Mouse (Mus musculus): ENCODE data around the gene Tent4a. TPM values are rescaled to one million over a fixed set of nuclear protein-coding genes. Genes with fewer than 3 reads are reported as not detected.

Gene Tent4a
- polyA plus RNA-seq, 1 experiment from 2014 or later: 10.4 TPM

DNA sequence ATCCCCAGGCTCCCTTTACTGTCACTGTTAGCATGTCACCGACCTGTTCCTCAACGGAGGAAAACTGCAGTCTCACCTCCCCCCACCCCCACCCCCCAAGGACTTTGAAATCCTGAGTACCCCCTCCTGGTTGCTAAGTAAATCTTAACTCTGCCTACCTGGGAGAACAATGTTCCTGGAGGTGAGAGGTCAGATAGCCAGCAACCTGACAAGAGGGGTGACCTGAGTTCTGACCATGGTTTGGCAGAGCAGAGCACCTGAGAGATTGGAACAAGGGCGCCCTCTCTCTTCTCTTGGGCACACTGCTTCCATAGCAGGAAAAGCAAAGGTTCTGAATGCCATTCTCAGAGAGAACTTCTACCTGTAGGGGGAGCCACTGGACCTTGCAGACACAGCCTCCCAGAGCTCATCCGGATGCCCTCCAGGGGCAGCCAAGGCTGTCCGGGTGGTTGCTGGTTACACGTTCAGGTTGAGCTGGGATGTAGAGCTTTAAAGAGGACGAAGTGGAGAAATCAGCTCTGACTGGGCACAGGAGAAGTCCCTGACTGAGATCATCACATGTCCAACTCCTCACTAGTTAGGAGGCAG is 41.4 kb downstream of the Tent4a start:
- H3K27ac ChIP-seq (ENCODE audit: low read depth, low read length): no peak overlapping the region
- H3K4me1 ChIP-seq (ENCODE audit: control insufficient read depth, insufficient read depth, low read length): no peaks in the 10 kb centered on the region
- peaks cover 3% of the 10 kb centered on the region for H3K27me3 ChIP-seq (ENCODE audit: control insufficient read depth, insufficient read depth, low read length)
- no peak overlapping the region for H3K4me2 ChIP-seq (ENCODE audit: low read depth, low read length)
- no peak overlapping the region for H3K9ac ChIP-seq (replicated peaks; ENCODE audit: low read depth, low read length)
- 31% methylated on average over 7 of the region's 7 CpGs for WGBS
- ATAC-seq (ENCODE audit: low read depth): peak; percentile 16; the same call in 1 of the 2 replicates
- no peak overlapping the region for H3K4me3 ChIP-seq (ENCODE audit: low read depth, low read length)
- no peaks in the 10 kb centered on the region for H3K9me3 ChIP-seq (ENCODE audit: control insufficient read depth, low read length)
- H3K36me3 ChIP-seq (ENCODE audit: control insufficient read depth, insufficient read depth, low read length): peaks cover 8% of the 10 kb centered on the region; the same call in 1 of the 2 replicates

GRCm38 (mm10) chr13:69489777-69490176 is 44.6 kb downstream of the Tent4a start:
- H3K4me2 ChIP-seq (ENCODE audit: low read depth, low read length): no peak overlapping the region
- H3K4me1 ChIP-seq (ENCODE audit: control insufficient read depth, insufficient read depth, low read length): no peaks in the 10 kb centered on the region
- ATAC-seq (ENCODE audit: low read depth): no peak
- H3K36me3 ChIP-seq (ENCODE audit: control insufficient read depth, insufficient read depth, low read length): no peaks in the 10 kb centered on the region
- WGBS: 87% methylated on average over 9 of the region's 9 CpGs
- no peak overlapping the region for H3K4me3 ChIP-seq (ENCODE audit: low read depth, low read length)
- no peak overlapping the region for H3K27ac ChIP-seq (ENCODE audit: low read depth, low read length)
- H3K27me3 ChIP-seq (ENCODE audit: control insufficient read depth, insufficient read depth, low read length): peaks cover 3% of the 10 kb centered on the region
- H3K9ac ChIP-seq (replicated peaks; ENCODE audit: low read depth, low read length): no peak overlapping the region
- no peaks in the 10 kb centered on the region for H3K9me3 ChIP-seq (ENCODE audit: control insufficient read depth, low read length)

DNA sequence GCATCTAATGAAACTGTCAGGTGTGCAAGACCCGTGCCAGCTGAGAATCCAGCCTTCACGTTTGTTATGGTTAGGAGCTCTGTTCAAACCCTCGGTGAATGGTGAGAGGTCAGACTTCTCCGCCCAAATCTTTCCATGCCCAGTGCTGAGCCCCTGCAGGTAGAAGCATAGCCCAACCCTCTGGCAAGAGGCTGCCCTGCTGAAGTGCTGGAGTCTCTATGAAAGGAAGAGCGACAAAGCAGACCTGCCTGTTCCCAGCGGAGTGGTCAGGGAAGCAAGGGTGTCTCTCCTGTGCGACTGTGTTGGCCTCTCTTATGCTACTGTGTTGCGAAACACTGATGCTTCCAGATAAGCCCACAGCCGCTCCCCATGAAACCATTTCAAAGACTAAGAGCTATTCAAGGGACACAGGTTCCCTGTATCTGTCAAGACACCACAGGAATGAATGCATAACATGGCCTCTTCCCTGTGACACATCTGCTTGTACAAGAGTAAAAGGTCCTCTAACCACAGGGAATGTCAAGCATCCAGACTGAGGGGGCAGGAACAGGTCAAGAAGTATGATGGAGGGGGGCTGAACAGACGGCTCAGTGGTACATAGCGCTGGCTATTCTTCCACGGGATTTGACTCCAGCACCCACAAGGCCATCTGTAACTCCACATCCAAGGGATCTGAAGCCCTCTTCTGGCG is 45.7 kb downstream of the Tent4a start:
- Histone ChIP-seq H3K27me3 (ENCODE audit: control insufficient read depth, insufficient read depth, low read length) (peaks cover 3% of the 10 kb centered on the region), H3K4me2 (ENCODE audit: low read depth, low read length) (peak overlapping the region; percentile 45; the same call in 1 of the 2 replicates), H3K9ac (replicated peaks; ENCODE audit: low read depth, low read length) (no peak overlapping the region), H3K4me3 (ENCODE audit: low read depth, low read length) (no peak overlapping the region), H3K9me3 (ENCODE audit: control insufficient read depth, low read length) (no peaks in the 10 kb centered on the region), H3K4me1 (ENCODE audit: control insufficient read depth, insufficient read depth, low read length) (no peaks in the 10 kb centered on the region), H3K36me3 (ENCODE audit: control insufficient read depth, insufficient read depth, low read length) (no peaks in the 10 kb centered on the region), H3K27ac (ENCODE audit: low read depth, low read length) (no peak overlapping the region)
- no peak for ATAC-seq (ENCODE audit: low read depth)
- WGBS: 43% methylated on average over 13 of the region's 13 CpGs

GRCm38 (mm10) chr13:69487611-69488275 is 46.7 kb downstream of the Tent4a start:
- H3K4me1 ChIP-seq (ENCODE audit: control insufficient read depth, insufficient read depth, low read length): 0 out of 2 replicates have a peak, but pooled peaks cover under 1% of the 10 kb centered on the region
- WGBS: 3% methylated on average over 26 of the region's 26 CpGs
- H3K9ac ChIP-seq (replicated peaks; ENCODE audit: low read depth, low read length): no peak overlapping the region
- peak overlapping the region; percentile 16; the same call in 1 of the 2 replicates for H3K4me3 ChIP-seq (ENCODE audit: low read depth, low read length)
- ATAC-seq (ENCODE audit: low read depth): peak; percentile 30
- no peaks in the 10 kb centered on the region for H3K36me3 ChIP-seq (ENCODE audit: control insufficient read depth, insufficient read depth, low read length)
- H3K27ac ChIP-seq (ENCODE audit: low read depth, low read length): no peak overlapping the region
- H3K4me2 ChIP-seq (ENCODE audit: low read depth, low read length): peak overlapping the region; percentile 45
- peaks cover 3% of the 10 kb centered on the region for H3K27me3 ChIP-seq (ENCODE audit: control insufficient read depth, insufficient read depth, low read length)
- H3K9me3 ChIP-seq (ENCODE audit: control insufficient read depth, low read length): no peaks in the 10 kb centered on the region

DNA sequence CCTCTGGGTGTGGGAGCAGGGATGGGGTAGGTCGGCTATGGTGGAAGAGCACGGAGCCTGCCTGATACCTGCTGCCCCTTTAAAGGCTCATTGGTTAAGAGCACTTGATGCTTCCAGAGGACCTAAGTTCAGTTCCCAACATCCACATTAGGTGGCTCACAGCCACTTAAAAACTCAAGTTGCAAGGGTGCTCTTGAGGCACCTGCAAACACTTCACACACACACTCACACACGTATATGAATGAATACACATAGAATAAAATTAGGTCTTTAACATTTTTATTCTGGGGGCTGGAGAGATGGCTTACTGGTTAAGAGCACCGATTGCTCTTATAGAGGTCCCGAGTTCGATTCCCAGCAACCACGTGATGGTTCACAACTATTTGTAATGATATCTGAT is 47.3 kb downstream of the Tent4a start:
- no peak overlapping the region for H3K4me2 ChIP-seq (ENCODE audit: low read depth, low read length)
- H3K4me1 ChIP-seq (ENCODE audit: control insufficient read depth, insufficient read depth, low read length): 0 out of 2 replicates have a peak, but pooled peaks cover 3% of the 10 kb centered on the region
- H3K27me3 ChIP-seq (ENCODE audit: control insufficient read depth, insufficient read depth, low read length): peaks cover 3% of the 10 kb centered on the region
- 86% methylated on average over 7 of the region's 7 CpGs for WGBS
- H3K9me3 ChIP-seq (ENCODE audit: control insufficient read depth, low read length): no peaks in the 10 kb centered on the region
- H3K36me3 ChIP-seq (ENCODE audit: control insufficient read depth, insufficient read depth, low read length): no peaks in the 10 kb centered on the region
- no peak overlapping the region for H3K4me3 ChIP-seq (ENCODE audit: low read depth, low read length)
- ATAC-seq (ENCODE audit: low read depth): no peak
- no peak overlapping the region for H3K27ac ChIP-seq (ENCODE audit: low read depth, low read length)
- no peak overlapping the region for H3K9ac ChIP-seq (replicated peaks; ENCODE audit: low read depth, low read length)

- H3K27ac ChIP-seq (ENCODE audit: low read depth, low read length): no peak overlapping the region
- no peak for ATAC-seq (ENCODE audit: low read depth)
- peaks cover 6% of the 10 kb centered on the region for H3K27me3 ChIP-seq (ENCODE audit: control insufficient read depth, insufficient read depth, low read length)
- no peak overlapping the region for H3K9ac ChIP-seq (replicated peaks; ENCODE audit: low read depth, low read length)
- H3K4me1 ChIP-seq (ENCODE audit: control insufficient read depth, insufficient read depth, low read length): 0 out of 2 replicates have a peak, but pooled peaks cover 13% of the 10 kb centered on the region
- H3K4me2 ChIP-seq (ENCODE audit: low read depth, low read length): no peak overlapping the region
- WGBS: 73% methylated on average over 7 of the region's 7 CpGs
- H3K36me3 ChIP-seq (ENCODE audit: control insufficient read depth, insufficient read depth, low read length): no peaks in the 10 kb centered on the region
- no peaks in the 10 kb centered on the region for H3K9me3 ChIP-seq (ENCODE audit: control insufficient read depth, low read length)
- no peak overlapping the region for H3K4me3 ChIP-seq (ENCODE audit: low read depth, low read length)
Measured at GRCm38 (mm10) chr13:69485833-69486232, 48.6 kb downstream of the Tent4a start.

DNA sequence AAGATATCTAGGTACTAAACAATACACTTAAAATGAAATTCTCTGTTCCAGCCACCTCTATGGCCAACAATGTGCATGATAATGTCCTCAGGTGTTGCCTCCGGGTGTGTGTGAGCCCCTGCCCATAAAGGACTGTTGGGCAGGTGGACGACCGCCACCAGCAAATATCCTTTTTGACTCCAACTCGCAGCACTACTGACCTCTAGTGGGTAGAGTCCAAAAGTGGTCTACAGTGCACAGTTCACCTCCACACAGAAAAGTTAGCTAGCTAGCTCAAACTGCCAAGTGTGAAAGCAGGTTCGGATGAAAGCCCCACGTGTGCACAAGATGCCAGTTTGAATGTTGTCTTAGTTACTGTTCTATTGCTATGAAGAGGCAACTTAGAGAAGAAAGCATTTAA is 49.1 kb downstream of the Tent4a start:
- Histone ChIP-seq H3K36me3 (ENCODE audit: control insufficient read depth, insufficient read depth, low read length) (no peaks in the 10 kb centered on the region), H3K4me2 (ENCODE audit: low read depth, low read length) (no peak overlapping the region), H3K27me3 (ENCODE audit: control insufficient read depth, insufficient read depth, low read length) (peaks cover 6% of the 10 kb centered on the region), H3K4me3 (ENCODE audit: low read depth, low read length) (no peak overlapping the region), H3K9ac (replicated peaks; ENCODE audit: low read depth, low read length) (no peak overlapping the region), H3K27ac (ENCODE audit: low read depth, low read length) (no peak overlapping the region), H3K9me3 (ENCODE audit: control insufficient read depth, low read length) (no peaks in the 10 kb centered on the region), H3K4me1 (ENCODE audit: control insufficient read depth, insufficient read depth, low read length) (0 out of 2 replicates have a peak, but pooled peaks cover 13% of the 10 kb centered on the region)
- ATAC-seq (ENCODE audit: low read depth): no peak
- WGBS: 20% methylated on average over 6 of the region's 6 CpGs

DNA sequence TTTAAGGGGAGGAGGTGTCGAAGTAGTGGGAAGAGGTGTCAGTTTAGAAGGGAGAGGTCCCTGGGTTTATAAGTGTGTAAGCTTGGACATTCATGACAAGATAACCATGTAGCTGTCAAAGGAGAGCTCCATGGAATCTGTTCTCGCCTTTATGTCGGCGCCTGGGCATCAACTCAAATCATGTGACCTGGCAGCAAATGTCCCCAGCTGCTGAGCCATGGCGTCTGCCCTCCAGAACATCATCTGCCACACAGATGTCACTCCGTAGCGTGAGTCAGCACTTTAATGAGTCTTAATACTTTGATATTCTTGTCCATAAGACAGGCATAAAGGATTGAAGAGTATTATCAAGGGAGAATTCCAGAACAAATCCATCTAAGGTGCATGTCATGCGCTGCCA is 51.7 kb downstream of the Tent4a start:
- no peak for ATAC-seq (ENCODE audit: low read depth)
- no peaks in the 10 kb centered on the region for H3K36me3 ChIP-seq (ENCODE audit: control insufficient read depth, insufficient read depth, low read length)
- H3K27ac ChIP-seq (ENCODE audit: low read depth, low read length): no peak overlapping the region
- WGBS: 34% methylated on average over 8 of the region's 8 CpGs
- H3K27me3 ChIP-seq (ENCODE audit: control insufficient read depth, insufficient read depth, low read length): peaks cover 2% of the 10 kb centered on the region; the same call in 1 of the 2 replicates
- no peak overlapping the region for H3K4me3 ChIP-seq (ENCODE audit: low read depth, low read length)
- no peaks in the 10 kb centered on the region for H3K9me3 ChIP-seq (ENCODE audit: control insufficient read depth, low read length)
- H3K9ac ChIP-seq (replicated peaks; ENCODE audit: low read depth, low read length): no peak overlapping the region
- H3K4me1 ChIP-seq (ENCODE audit: control insufficient read depth, insufficient read depth, low read length): 0 out of 2 replicates have a peak, but pooled peaks cover 13% of the 10 kb centered on the region
- H3K4me2 ChIP-seq (ENCODE audit: low read depth, low read length): peak overlapping the region; percentile 64; the same call in 1 of the 2 replicates
